Mouse (Mus musculus) left cerebral cortex, adult 2 months (tissue): ENCODE results near the gene C1ql1. TPM values are rescaled to one million over a fixed set of nuclear protein-coding genes. Genes with fewer than 3 reads are reported as not detected.
A peak's percentile ranks its signal among the peaks of the same experiment; 100 is the strongest.

Experiments
- DNase-seq, 2 experiments: peaks; one replicate each; pipeline ENCODE4 v3.0.0; 2021 to 2022; ENCODE audit warnings: low spot score in 2 of 2, mixed read lengths in 1 of 2; ENCODE audit errors: extremely low spot score in 1 of 2
- H3K27ac ChIP-seq: fragments of 200-600 bp; 2 replicates; pipeline ENCODE4 v1.8.1; 2022
- H3K4me3 ChIP-seq: fragments of 200-600 bp; 2 replicates; pipeline ENCODE4 v1.8.1; 2022
- CTCF ChIP-seq: fragments of 200-600 bp; IDR thresholded peaks from 2 replicates; pipeline ENCODE4 v1.8.1; 2022; ENCODE audit warnings: antibody characterized with exemption, mild to moderate bottlenecking, moderate library complexity
- intact Hi-C: fragments of 180-260 bp; cut with DNase I; formaldehyde crosslinking; loops from one replicate; pipeline ENCODE4 v1.15.1; 2025
- total RNA-seq, 2 experiments: library from RNA; stranded (reverse); gene quantifications; 2 replicates each; pipeline ENCODE4 v1.2.3; 2021

The C1ql1 gene
- total RNA-seq, 2 experiments from 2014 or later, result 9.3 to 14.0 TPM

- H3K27ac ChIP-seq, result peak overlapping the region; percentile 73
- peak overlapping the region; percentile 69 for H3K4me3 ChIP-seq
These were observed 21.2 kb downstream of the C1ql1 start for GRCm38 (mm10) chr11:102925351-102925717.

GRCm38 (mm10) chr11:102924557-102925350 lies 21.7 kb downstream of the C1ql1 start, which contains the start of gene Kif18b:
TSS of gene Kif18b (minus strand) at chr11:102925124.
- peak; percentile 89 to 90 for DNase-seq
- Histone ChIP-seq H3K4me3 (peak within 1 kb of the TSS; percentile 69), H3K27ac (peak within 1 kb of the TSS; percentile 73)
- intact Hi-C loops, result loop anchor here (2.0 kb wide), 1 partner anchor 22 kb away; the partner anchor contains the start of gene C1ql1
- no peak for TF ChIP-seq CTCF

More at GRCm38 (mm10) chr11:102925351-102925717, 21.2 kb downstream of the C1ql1 start:
- no peak for DNase-seq
- TF ChIP-seq CTCF, result peak; percentile 25
- intact Hi-C loops, result loop anchor here (2.0 kb wide), 1 partner anchor 21 kb away; the partner anchor contains the start of gene C1ql1

- intact Hi-C loops, result no loop called here
- DNase-seq, result no peak
- no peak for TF ChIP-seq CTCF
- no peak overlapping the region for H3K4me3 ChIP-seq
- H3K27ac ChIP-seq, result no peak overlapping the region
These were observed 25.0 kb downstream of the C1ql1 start for GRCm38 (mm10) chr11:102921491-102921890.

GRCm38 (mm10) chr11:102918077-102918476 lies 28.4 kb downstream of the C1ql1 start:
- DNase-seq, result no peak
- Histone ChIP-seq H3K27ac (no peak overlapping the region), H3K4me3 (no peak overlapping the region)
- TF ChIP-seq CTCF, result no peak
- intact Hi-C loops, result no loop called here

- no peak overlapping the region for H3K27ac ChIP-seq
- no peak overlapping the region for H3K4me3 ChIP-seq
- TF ChIP-seq CTCF, result no peak
- intact Hi-C loops, result no loop called here
- no peak for DNase-seq
These were observed 31.1 kb downstream of the C1ql1 start for GRCm38 (mm10) chr11:102915380-102915779.

GRCm38 (mm10) chr11:102911376-102911775 lies 35.1 kb downstream of the C1ql1 start:
- intact Hi-C loops, result no loop called here
- Histone ChIP-seq H3K4me3 (no peak overlapping the region), H3K27ac (no peak overlapping the region)
- no peak for DNase-seq
- TF ChIP-seq CTCF, result no peak

GRCm38 (mm10) chr11:102903654-102904053 lies 42.8 kb downstream of the C1ql1 start:
- Histone ChIP-seq H3K4me3 (no peak overlapping the region), H3K27ac (no peak overlapping the region)
- no peak for TF ChIP-seq CTCF
- intact Hi-C loops, result loop anchor here (5.0 to 10.0 kb wide), 2 partner anchors 154 to 251 kb away; no protein-coding TSS in a partner anchor
- DNase-seq, result no peak

- no peak for TF ChIP-seq CTCF
- H3K4me3 ChIP-seq, result no peak overlapping the region
- no peak for DNase-seq
- intact Hi-C loops, result loop anchor here (5.0 to 10.0 kb wide), 2 partner anchors 155 to 253 kb away; no protein-coding TSS in a partner anchor
- no peak overlapping the region for H3K27ac ChIP-seq
These were observed 44.4 kb downstream of the C1ql1 start for GRCm38 (mm10) chr11:102902107-102902506.

GRCm38 (mm10) chr11:102901199-102901598 lies 45.3 kb downstream of the C1ql1 start:
- no peak for TF ChIP-seq CTCF
- Histone ChIP-seq H3K4me3 (no peak overlapping the region), H3K27ac (no peak overlapping the region)
- intact Hi-C loops, result loop anchor here (5.0 to 10.0 kb wide), 2 partner anchors 156 to 254 kb away; no protein-coding TSS in a partner anchor
- DNase-seq, result no peak

GRCm38 (mm10) chr11:102900763-102901162 lies 45.7 kb downstream of the C1ql1 start, which contains the start of gene Gfap:
TSS of gene Gfap (minus strand) at chr11:102900912.
- TF ChIP-seq CTCF, result peak; percentile 91
- peak; percentile 73 to 80 for DNase-seq
- intact Hi-C loops, result loop anchor here (1.0 to 10.0 kb wide), 3 partner anchors 93 to 254 kb away; no protein-coding TSS in a partner anchor
- no peak within 1 kb of the TSS for H3K4me3 ChIP-seq
- no peak within 1 kb of the TSS for H3K27ac ChIP-seq

GRCm38 (mm10) chr11:102898408-102898807 lies 48.1 kb downstream of the C1ql1 start:
- intact Hi-C loops, result no loop called here
- no peak overlapping the region for H3K4me3 ChIP-seq
- H3K27ac ChIP-seq, result no peak overlapping the region
- no peak for TF ChIP-seq CTCF
- DNase-seq, result no peak

GRCm38 (mm10) chr11:102896641-102897040 lies 49.8 kb downstream of the C1ql1 start:
- DNase-seq, result no peak
- intact Hi-C loops, result no loop called here
- Histone ChIP-seq H3K4me3 (no peak overlapping the region), H3K27ac (no peak overlapping the region)
- TF ChIP-seq CTCF, result no peak
